Mouse (Mus musculus): ENCODE data around the gene Pon1.

DNA sequence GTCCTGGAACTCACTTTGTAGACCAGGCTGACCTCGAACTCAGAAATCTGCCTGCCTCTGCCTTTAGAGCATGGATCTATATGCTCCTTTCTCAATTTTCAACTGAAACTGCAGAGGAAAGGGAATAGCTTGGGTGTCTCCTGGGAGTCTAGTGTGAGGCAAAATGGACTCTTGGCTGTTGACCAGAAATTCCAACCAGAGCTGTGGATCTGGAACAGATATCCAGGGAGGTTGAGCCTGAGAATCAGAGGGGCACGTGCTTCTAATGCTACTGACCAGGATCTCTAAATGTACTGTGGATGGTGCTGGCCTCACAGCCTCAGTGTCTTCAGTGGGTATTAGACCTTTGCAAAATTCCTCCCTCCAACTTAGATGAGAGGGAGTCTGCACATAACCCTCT is 43.8 kb downstream of the Pon1 start:
- no peak for TF ChIP-seq CTCF (IDR thresholded peaks at IDR 0.05; ENCODE audit: control insufficient read depth, insufficient read depth, insufficient read length)
- TF ChIP-seq MYOG (IDR thresholded peaks at IDR 0.05; ENCODE audit: control insufficient read depth, extremely low read depth, insufficient read length): no peak
- no peak for TF ChIP-seq USF1 (IDR thresholded peaks at IDR 0.05; ENCODE audit: low read depth)
